Mouse (Mus musculus) liver, embryonic 16.5 days (tissue): ENCODE data around the gene Gxylt2. TPM values are rescaled to one million over a fixed set of nuclear protein-coding genes. Genes with fewer than 3 reads are reported as not detected.
A peak's percentile ranks its signal among the peaks of the same experiment; 100 is the strongest.

ENCODE experiments used
- ATAC-seq: fragments of 200-750 bp; cut with Nextera tagmentation; 2 replicates; pipeline ENCODE4 v1.8.0; 2017; ENCODE audit warnings: low read depth, mild to moderate bottlenecking, moderate number of reproducible peaks, moderate library complexity
- H3K27ac ChIP-seq: fragments of 300-500 bp; sonication (generic); 2 replicates; pipeline ENCODE4 v1.5.1; 2014; ENCODE audit warnings: mild to moderate bottlenecking, low read length
- H3K27me3 ChIP-seq: fragments of 300-500 bp; sonication (generic); 2 replicates; pipeline ENCODE4 v1.6.1; 2014; ENCODE audit warnings: low read depth, low read length, mixed read lengths; ENCODE audit not compliant: control insufficient read depth, insufficient read depth
- H3K36me3 ChIP-seq: fragments of 300-500 bp; sonication (generic); 2 replicates; pipeline ENCODE4 v1.6.1; 2014; ENCODE audit warnings: mild to moderate bottlenecking; ENCODE audit not compliant: control insufficient read depth, insufficient read depth
- H3K4me1 ChIP-seq: fragments of 300-500 bp; sonication (generic); 2 replicates; pipeline ENCODE4 v1.6.1; 2014; ENCODE audit warnings: low read depth, low read length, mixed read lengths; ENCODE audit not compliant: control insufficient read depth
- H3K4me2 ChIP-seq: fragments of 300-500 bp; sonication (generic); 2 replicates; pipeline ENCODE4 v1.6.1; 2014; ENCODE audit warnings: low read depth, low read length, mixed read lengths
- H3K4me3 ChIP-seq: fragments of 300-500 bp; sonication (generic); 2 replicates; pipeline ENCODE4 v1.5.1; 2014; ENCODE audit warnings: low read depth, mild to moderate bottlenecking, low read length
- H3K9ac ChIP-seq: fragments of 300-500 bp; sonication (generic); 2 replicates; pipeline ENCODE4 v1.6.1; 2014; ENCODE audit warnings: low read depth, low read length
- H3K9me3 ChIP-seq: fragments of 300-500 bp; sonication (generic); replicated peaks from 2 replicates; pipeline ENCODE4 v1.6.1; 2016; ENCODE audit warnings: low read length; ENCODE audit not compliant: control insufficient read depth
- WGBS: fragments of 180-500 bp; shearing (Covaris S2); extraction: QIAGEN DNeasy Blood & Tissue Kit; methylation state at CpG from one replicate; pipeline ENCODE4 v1.1.7; 2014; ENCODE audit not compliant: insufficient replicate concordance; 5-methylcytosine and 5-hydroxymethylcytosine counted together
- polyA plus RNA-seq: library from polyadenylated mRNA; unstranded; fragments of >200 nt; fragmentation: Nextera tagmentation; extraction: Ambion mirVana; gene quantifications from 2 replicates; pipeline ENCODE4 v1.2.1, GENCODE M21; 2015

Gene Gxylt2
- polyA plus RNA-seq, 1 experiment from 2014 or later = 0.08 TPM

DNA sequence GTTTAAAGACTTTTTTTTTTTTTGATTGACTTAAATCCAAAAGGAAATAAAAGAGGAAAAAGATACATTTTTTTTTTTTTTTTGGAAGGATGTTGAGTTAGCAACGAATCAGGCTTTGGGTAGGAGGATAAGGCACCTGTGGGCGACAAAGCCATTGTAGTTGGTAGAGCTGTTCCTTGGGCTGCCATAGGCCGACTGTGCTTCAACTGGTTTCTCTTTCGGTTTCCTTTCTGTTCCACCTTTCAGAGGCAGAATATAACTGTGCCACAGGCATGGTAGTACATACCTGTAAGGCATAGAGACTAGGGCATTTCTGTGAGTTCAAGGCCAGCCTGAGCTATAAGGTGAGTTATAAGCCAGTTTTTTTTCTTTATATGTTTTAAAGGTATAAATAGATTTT is 140.5 kb downstream of the Gxylt2 start:
- WGBS = 74% methylated on average over 4 of the region's 4 CpGs
- H3K9ac ChIP-seq = no peak overlapping the region
- peaks cover 6% of the 10 kb centered on the region for H3K4me1 ChIP-seq
- H3K36me3 ChIP-seq = peaks cover 18% of the 10 kb centered on the region
- H3K9me3 ChIP-seq = no peaks in the 10 kb centered on the region
- no peak overlapping the region for H3K4me2 ChIP-seq
- no peak overlapping the region for H3K4me3 ChIP-seq
- H3K27me3 ChIP-seq = no peaks in the 10 kb centered on the region
- no peak overlapping the region for H3K27ac ChIP-seq
- ATAC-seq = no peak

DNA sequence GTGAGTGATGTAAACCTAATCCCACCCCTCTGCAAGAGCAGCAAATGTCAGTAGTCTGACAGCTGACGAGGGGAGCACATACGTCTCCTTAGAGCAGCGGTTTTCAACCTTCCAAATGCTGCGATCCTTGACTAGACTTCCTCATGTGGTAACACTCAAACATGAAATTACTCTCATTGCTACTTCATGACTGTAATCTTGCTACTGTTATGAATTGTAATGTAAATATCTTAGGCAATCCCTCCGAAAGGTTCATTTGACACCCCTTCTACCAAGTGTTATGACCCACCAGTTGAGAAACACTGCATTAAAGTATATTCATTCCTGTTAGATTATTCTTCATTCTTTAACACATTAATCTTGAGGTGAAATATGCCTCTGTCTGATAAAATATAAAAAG is 142.7 kb downstream of the Gxylt2 start:
- no peak for ATAC-seq
- Histone ChIP-seq H3K9me3 (no peaks in the 10 kb centered on the region), H3K27me3 (no peaks in the 10 kb centered on the region), H3K9ac (no peak overlapping the region), H3K4me3 (no peak overlapping the region), H3K36me3 (no peaks in the 10 kb centered on the region; the same call in 1 of the 2 replicates), H3K4me1 (peaks cover 19% of the 10 kb centered on the region), H3K4me2 (no peak overlapping the region), H3K27ac (no peak overlapping the region)
- WGBS = 86% methylated on average over 5 of the region's 5 CpGs

- Histone ChIP-seq H3K27ac (no peak overlapping the region), H3K4me3 (no peak overlapping the region), H3K9ac (no peak overlapping the region), H3K4me1 (peaks cover 19% of the 10 kb centered on the region), H3K9me3 (no peaks in the 10 kb centered on the region), H3K36me3 (no peaks in the 10 kb centered on the region; the same call in 1 of the 2 replicates), H3K27me3 (no peaks in the 10 kb centered on the region), H3K4me2 (no peak overlapping the region)
- 77% methylated on average over 9 of the region's 9 CpGs for WGBS
- ATAC-seq = no peak
Measured at GRCm38 (mm10) chr6:100848682-100849375, 144.3 kb downstream of the Gxylt2 start.

- Histone ChIP-seq H3K4me2 (no peak overlapping the region), H3K27me3 (no peaks in the 10 kb centered on the region), H3K4me1 (peaks cover 19% of the 10 kb centered on the region), H3K36me3 (no peaks in the 10 kb centered on the region; the same call in none of the 2 replicates), H3K27ac (no peak overlapping the region), H3K9me3 (no peaks in the 10 kb centered on the region), H3K4me3 (no peak overlapping the region), H3K9ac (no peak overlapping the region)
- 73% methylated on average over 9 of the region's 9 CpGs for WGBS
- peak; percentile 70 for ATAC-seq
Measured at GRCm38 (mm10) chr6:100850671-100851081, 146.1 kb downstream of the Gxylt2 start.

GRCm38 (mm10) chr6:100851083-100851482 is 146.5 kb downstream of the Gxylt2 start:
- Histone ChIP-seq H3K36me3 (no peaks in the 10 kb centered on the region; the same call in none of the 2 replicates), H3K27ac (no peak overlapping the region), H3K9ac (no peak overlapping the region), H3K4me1 (peaks cover 19% of the 10 kb centered on the region), H3K27me3 (no peaks in the 10 kb centered on the region), H3K4me2 (no peak overlapping the region), H3K9me3 (no peaks in the 10 kb centered on the region), H3K4me3 (no peak overlapping the region)
- ATAC-seq = no peak
- 35% methylated on average over 5 of the region's 5 CpGs for WGBS

Other genes starting within 250 kb of the Gxylt2 start
- 8.1 and 8.4 TPM in 2 replicates for gene Shq1, start 33.6 kb upstream of the Gxylt2 start, polyA plus RNA-seq
- 4.6 and 5.3 TPM in 2 replicates for gene Ppp4r2, start 128.9 kb downstream of the Gxylt2 start, polyA plus RNA-seq